Mouse (Mus musculus) left cerebral cortex, postnatal 4 days (tissue): ENCODE results near the gene Gm12355. TPM values are rescaled to one million over a fixed set of nuclear protein-coding genes. Genes with fewer than 3 reads are reported as not detected.
A peak's percentile ranks its signal among the peaks of the same experiment; 100 is the strongest.
"Not testable (repeated sequence)": the region's sequence is repeated elsewhere in the genome, so short reads cannot be mapped to it uniquely, and the experiment has no call there.

Experiments used
- DNase-seq: peaks from one replicate; pipeline ENCODE4 v3.0.0-alpha.2; 2022
- intact Hi-C: fragments of 180-260 bp; cut with DNase I; formaldehyde crosslinking; loops from one replicate; pipeline ENCODE4 v1.15.1; 2025
- total RNA-seq, 2 experiments: library from RNA; stranded (reverse); gene quantifications; 2 replicates each; pipeline ENCODE4 v1.2.3; 2021

Gm12355 gene
- total RNA-seq: 10 to 100 TPM; 24.2 to 26.4 TPM

DNA sequence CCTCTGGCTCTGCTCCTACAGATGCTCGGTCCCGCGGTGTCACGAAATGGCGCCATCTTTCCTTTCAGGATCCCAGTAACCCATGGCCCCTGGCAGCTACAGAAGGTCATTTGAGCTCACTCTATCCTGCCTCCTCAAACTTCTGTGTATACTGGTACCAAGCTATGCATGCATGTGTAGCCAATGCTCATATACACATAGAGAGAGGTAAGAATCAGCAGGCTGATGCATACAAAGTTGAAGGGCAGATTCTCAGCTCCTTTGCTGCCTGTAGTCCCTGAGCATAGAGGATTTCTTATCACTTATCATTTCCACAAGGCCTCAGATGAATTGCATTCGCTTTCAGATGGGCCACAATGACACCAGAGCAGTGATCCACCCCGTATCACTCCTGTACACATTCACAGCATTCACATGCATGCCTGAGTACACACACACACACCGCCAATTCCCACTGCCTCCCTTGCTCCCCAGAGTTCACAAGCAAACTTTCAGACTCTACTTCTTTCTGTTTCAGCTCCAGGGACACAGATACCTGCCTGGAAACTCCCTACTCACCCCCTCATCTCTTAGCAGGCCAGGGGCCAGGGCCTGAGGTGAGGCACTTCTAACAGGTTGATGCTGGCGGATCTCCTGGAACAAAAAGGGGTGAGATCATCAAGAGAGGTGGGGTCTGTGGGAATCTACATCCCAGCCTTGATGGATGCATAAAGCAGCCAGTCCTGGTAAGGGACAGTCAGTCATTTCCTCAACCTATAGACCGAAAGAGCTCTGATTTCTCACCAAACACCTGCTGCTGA lies at the start of gene Gm12355, which contains the start of gene Gsdma3:
Gene Gm12355, minus strand, starts transcription at position 51 of the 800 bp plus-strand sequence.
Gene Gsdma3, plus strand, starts transcription at position 750 of the 800 bp plus-strand sequence.
- intact Hi-C loops: no loop called here
- DNase-seq: no peak

- intact Hi-C loops: not testable (repeated sequence)
- peak; percentile 74 for DNase-seq
Observed at GRCm38 (mm10) chr11:98673136-98673535, 47.7 kb upstream of the Gm12355 start.

DNA sequence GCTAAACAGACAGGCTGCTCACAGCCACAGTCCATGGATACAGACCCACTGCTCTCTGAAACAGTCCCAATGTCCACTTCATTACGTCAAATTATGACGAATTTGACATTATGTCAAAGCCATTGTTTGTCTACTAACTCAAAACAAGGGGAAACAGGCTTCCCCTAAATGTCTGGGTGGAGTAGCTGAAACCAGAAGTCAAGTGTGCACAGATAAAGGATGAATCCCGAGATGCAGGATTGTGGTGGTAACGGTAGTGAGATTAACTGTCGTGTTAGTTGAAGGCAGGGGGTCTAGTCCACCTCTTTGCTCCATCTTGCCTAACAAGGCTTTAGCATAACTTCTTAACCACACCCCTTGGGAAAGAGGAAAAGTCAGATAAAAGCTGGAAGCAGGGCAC lies 47.0 kb upstream of the Gm12355 start:
- intact Hi-C loops: no loop called here
- no peak for DNase-seq

GRCm38 (mm10) chr11:98671857-98672256 lies 46.4 kb upstream of the Gm12355 start:
- no peak for DNase-seq
- intact Hi-C loops: no loop called here

DNA sequence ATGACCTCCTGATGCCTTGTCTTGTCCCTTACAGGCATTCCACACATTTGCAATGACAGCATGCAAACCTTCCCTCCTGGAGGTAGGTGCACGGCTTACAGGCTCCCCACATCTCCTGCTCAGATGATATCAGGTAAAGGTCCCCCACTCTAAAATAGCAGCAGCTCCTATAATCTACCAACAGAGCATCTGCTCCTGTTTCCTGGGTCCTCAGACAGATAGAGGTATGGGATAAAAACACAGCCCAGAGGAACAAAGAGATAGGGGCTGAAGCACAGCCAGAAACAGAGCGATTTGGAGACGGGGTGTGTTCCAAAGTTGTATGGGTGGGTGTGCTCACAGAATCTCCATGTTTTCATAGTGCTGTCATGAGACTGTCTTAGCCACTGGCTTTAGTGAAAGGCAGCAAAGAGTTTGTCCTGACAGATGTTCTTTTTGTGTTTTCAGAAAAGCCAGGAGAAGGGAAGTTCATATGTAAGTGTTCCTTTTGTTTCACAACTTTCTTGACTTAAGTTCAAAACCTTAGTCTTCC lies 45.9 kb upstream of the Gm12355 start:
- intact Hi-C loops: no loop called here
- DNase-seq: no peak

DNA sequence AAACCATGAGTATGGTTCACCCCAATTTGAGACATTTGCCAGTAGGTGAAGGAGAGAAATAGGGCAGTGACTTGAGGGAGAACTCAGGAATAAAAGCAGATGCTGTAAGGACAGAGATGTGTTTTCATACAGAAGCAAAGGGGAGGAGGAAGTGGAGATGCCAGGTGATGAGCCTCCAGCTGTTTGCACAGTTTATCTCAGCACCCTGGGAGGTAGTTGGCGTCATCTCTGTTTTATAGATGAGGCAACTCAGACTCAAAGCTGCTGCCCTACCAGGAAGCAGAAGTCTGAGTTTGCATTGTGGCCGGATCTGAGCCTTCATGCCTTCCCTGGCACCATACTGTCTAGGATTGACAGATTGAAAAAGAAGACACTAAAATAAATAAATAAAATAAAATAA lies 43.5 kb upstream of the Gm12355 start:
- intact Hi-C loops: no loop called here
- DNase-seq: no peak

GRCm38 (mm10) chr11:98664091-98664490 lies 38.6 kb upstream of the Gm12355 start, which contains the start of gene Gsdma:
TSS of gene Gsdma (plus strand) at chr11:98664351.
- no peak for DNase-seq
- intact Hi-C loops: no loop called here

DNA sequence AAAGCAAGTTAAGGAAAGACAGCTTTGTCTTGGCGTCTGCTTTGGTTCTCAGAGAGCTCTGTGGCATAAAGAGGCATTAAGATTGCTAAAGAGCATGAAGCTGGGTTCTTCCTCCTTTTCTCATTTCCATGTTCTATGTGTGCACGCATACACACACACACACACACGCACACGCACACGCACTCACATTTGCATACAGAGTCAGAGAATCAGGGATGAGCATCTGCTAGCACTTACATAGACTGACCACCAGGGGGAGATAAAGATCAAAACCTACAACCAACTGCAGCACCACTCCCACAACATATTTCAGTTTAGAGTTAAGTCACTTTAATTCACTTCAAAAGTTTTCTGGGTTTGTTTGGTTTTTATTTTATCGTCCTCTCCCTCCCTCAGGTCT lies 35.1 kb upstream of the Gm12355 start:
- peak; percentile 34 for DNase-seq
- intact Hi-C loops: no loop called here

DNA sequence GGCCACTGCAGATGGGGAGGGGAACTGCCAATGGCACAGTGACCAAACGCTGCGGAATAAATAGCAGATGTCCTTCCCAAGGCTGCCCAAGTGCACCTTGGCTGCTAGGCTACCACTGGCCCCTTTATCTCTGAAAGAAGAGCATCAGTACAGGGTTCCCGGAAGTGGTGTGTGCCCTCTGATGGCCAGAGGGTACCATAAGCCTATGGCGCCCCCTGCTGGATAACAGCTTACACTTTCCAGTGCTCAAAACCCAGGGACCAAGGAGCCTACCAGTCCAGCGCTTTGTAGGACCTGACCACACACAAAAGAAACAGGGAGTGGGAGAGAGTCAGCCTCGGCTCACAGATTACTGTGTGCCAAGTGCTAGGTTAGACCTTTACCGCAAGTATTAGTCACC lies 29.6 kb upstream of the Gm12355 start:
- intact Hi-C loops: not testable (repeated sequence)
- peak; percentile 58 for DNase-seq

DNA sequence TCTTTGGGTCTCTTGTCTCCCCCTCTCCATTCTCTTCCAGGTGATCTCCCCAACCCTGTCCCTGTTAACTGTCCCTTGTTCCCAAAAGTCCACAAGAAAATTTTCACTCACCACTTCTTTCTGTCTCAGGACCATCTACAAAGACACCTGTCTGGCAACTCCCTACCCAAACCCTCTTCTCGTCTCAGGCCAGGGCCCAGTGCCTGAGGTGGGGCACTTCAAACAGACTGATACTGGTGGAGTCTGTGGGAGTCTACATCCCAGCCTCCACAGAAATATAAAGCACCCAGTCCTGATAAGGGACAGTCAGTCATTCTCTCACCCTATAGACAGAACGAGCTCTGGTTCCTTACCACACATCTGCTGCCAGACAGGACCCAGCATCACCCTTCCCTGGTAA lies 21.0 kb upstream of the Gm12355 start, which contains the start of gene Gsdma2:
Gene Gsdma2, plus strand, starts transcription at position 301 of the 400 bp plus-strand sequence.
- intact Hi-C loops: no loop called here
- no peak for DNase-seq

DNA sequence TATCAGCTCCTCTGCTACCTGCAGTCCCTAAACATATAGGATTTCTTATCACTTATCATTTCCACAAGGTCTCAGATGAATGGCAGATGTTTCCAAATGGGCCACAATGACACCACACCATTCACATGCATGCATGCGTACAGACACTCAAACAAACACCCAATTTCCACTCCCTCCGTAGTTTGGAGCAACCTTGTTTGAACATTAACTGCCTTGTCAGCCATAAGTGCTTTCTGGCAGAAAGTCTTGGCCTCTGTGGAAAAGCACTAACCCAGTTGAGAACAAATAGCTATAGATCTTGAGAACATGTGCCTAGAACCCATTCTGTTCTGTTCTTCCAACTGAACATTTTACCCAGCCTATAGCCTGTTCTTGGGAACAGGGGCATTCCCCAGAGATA lies 20.5 kb upstream of the Gm12355 start:
- intact Hi-C loops: no loop called here
- DNase-seq: no peak

GRCm38 (mm10) chr11:98644757-98645156 lies 19.3 kb upstream of the Gm12355 start:
- DNase-seq: no peak
- intact Hi-C loops: no loop called here

DNA sequence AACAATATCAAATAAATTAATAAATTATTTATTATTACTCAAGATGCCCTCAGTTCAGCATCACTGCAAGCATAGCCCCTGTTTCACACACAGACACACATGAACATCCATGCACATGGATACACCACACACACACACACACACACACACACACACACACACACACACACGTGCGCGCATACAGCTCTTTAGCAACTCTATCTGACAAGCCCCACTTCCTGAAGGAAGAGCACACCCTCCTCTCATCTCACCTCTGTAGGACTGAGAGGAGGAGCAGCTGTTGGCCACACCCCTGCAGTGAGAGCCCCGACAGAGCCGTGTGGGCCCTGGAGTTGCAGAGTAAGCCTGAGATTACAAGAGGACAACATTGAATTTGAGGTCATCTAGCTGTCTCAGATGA lies 14.6 kb upstream of the Gm12355 start:
- no peak for DNase-seq
- intact Hi-C loops: no loop called here

DNA sequence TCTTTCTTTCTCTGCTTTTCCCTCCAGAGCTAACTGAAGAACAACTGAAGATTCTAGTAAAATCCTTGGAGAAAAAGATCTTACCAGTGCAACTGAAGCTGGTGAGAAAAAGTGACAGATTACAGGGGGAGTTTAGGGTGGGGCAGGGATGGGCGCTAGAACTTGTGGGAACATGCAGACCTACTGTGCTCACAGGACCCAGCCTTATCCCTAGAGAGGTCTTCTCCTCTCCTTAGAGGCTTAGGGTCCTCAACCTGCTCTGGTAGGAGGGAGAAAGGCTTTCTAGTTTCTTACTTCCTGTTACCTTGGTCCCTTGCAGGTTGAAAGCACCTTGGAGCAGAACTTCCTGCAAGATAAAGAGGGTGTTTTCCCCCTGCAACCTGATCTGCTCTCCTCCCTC lies 12.0 kb upstream of the Gm12355 start:
- no peak for DNase-seq
- intact Hi-C loops: no loop called here

DNA sequence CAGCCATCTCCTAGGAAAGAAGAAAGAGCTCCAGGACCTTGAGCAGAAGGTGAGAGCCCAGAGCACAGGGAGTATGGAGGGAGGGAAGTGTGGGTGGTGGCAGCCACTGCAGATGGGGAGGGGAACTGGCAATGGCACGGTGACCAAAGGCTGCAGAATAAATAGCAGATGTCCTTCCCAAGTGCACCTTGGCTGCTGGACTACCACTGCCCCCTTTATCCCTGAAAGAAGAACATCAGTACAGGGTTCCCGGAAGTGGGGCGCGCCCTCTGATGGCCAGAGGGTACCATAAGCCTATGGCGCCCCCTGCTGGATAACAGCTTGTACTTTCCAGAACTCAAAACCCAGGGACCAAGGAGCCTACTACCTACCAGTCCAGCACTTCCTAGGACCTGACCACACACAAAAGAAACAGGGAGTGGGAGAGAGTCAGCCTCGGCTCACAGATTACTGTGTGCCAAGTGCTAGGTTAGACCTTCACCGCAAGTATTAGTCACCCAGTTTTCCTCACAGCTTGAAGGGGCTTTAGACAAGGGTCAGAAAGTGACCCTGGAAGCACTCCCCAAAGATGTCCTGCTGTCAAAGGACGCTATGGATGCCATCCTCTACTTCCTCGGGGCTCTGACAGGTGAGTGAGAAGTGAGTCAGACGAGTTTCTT lies 10.0 kb upstream of the Gm12355 start:
- DNase-seq: peak; percentile 24
- intact Hi-C loops: not testable (repeated sequence)

DNA sequence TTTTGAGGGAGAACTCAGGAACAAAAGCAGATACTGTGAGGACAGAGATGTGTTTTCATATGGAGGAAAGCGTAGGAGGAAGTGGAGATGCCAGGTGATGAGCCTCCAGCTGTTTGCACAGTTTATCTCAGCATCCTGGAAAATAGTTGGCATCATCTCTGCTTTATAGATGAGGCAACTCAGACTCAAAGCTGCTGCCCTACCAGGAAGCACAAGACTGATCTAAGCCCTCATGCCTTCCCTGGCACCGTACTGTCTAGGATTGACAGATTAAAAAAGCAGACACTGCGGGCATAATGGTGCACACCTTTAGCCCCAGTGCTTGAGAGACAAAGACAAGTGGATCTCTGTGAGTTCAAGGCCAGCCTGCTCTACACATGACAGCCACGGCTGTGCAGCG lies 5.2 kb upstream of the Gm12355 start:
- intact Hi-C loops: no loop called here
- DNase-seq: no peak

DNA sequence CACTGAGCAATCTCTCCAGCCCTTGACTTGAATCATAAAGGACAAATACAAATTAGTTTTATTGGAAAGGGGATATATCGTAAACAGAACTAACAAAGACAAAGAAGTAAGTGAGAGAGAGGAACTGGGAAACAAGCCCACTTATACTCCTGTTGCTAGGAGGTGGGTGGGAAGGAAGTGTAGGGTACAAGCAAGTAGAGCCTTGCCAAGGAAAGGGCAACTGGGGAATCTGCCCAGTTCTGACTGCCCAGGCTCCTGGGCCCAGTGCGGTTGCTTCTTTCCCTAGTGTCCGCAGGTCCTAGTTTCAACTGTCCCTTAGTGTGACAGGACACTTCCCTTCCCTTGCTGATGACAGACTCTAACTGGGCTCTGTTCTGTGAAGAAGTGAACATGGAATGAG lies 3.2 kb upstream of the Gm12355 start:
- intact Hi-C loops: no loop called here

GRCm38 (mm10) chr11:98624381-98624780 lies 1.1 kb downstream of the Gm12355 start:
- DNase-seq, intact Hi-C loops: not testable (repeated sequence)

More for the DNA sequence above, 3.2 kb upstream of the Gm12355 start:
- DNase-seq: no peak

DNA sequence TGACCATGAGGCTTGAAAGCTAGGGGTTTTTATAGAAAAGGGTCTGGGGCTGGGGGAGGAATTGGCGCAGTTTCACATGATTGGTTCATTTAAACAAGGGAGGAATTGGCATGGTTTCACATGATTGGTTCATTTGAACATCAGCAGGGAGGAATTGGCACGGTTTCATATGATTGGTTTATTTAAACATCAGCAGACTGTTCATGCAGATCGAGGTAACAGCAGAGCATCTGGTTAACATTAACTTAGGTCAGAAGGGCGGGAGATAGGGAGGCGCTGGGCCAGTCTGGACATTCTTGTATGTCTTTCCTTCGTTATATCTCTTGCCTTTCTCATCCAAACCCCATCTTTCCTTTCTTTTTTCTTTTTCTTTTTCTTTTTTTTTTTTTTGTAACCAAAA lies 1.5 kb downstream of the Gm12355 start:
- DNase-seq, intact Hi-C loops: not testable (repeated sequence)

DNA sequence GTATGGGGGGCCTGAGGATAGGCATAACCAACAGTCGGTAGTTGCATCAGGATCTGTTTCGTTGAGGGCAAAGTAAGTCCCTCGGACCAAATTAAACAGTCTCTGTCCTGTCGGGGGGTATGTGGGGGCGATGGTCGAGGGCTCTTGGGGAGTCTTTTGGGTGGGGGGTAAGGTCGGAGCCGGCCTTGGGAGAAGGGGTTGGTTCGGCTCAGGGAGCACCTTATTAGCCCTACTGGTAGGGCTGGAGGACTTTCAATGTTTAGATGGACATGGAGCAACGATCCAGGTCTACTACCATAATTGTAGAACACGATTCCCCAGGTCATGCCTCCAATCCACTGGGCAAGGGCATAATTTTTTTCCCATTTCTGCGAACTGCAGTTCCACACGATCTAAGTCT lies 4.7 kb downstream of the Gm12355 start:
- intact Hi-C loops: no loop called here
- no peak for DNase-seq

GRCm38 (mm10) chr11:98606763-98607162 lies 18.7 kb downstream of the Gm12355 start:
- intact Hi-C loops: loop anchor here (5.0 kb wide), 1 partner anchor 71 kb away; no protein-coding TSS in a partner anchor
- no peak for DNase-seq

DNA sequence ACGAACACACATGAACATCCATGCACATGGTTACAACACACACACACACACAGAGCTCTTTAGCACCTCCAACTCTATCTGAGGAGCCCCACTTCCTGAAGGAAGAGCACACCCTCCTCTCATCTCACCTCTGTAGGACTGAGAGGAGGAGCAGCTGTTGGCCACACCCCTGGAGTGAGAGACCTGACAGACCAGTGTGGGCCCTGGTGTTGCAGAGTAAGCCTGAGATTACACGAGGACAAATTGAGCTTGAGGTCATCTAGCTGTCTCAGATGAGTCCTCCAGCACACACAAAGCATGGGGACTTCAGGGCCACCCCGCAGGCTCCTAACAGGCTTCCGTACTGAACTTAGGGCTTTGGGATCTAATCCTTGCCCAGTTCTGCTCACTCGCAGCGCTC lies 20.6 kb downstream of the Gm12355 start:
- intact Hi-C loops: loop anchor here (5.0 kb wide), 1 partner anchor 72 kb away; no protein-coding TSS in a partner anchor

More for the DNA sequence above, 20.6 kb downstream of the Gm12355 start:
- not testable (repeated sequence) for DNase-seq
